Mouse (Mus musculus): Measurements from ENCODE around the gene Dis3l2. TPM values are rescaled to one million over a fixed set of nuclear protein-coding genes. Genes with fewer than 3 reads are reported as not detected.

The Dis3l2 gene
- polyA plus RNA-seq, 1 experiment: 13.9 TPM

DNA sequence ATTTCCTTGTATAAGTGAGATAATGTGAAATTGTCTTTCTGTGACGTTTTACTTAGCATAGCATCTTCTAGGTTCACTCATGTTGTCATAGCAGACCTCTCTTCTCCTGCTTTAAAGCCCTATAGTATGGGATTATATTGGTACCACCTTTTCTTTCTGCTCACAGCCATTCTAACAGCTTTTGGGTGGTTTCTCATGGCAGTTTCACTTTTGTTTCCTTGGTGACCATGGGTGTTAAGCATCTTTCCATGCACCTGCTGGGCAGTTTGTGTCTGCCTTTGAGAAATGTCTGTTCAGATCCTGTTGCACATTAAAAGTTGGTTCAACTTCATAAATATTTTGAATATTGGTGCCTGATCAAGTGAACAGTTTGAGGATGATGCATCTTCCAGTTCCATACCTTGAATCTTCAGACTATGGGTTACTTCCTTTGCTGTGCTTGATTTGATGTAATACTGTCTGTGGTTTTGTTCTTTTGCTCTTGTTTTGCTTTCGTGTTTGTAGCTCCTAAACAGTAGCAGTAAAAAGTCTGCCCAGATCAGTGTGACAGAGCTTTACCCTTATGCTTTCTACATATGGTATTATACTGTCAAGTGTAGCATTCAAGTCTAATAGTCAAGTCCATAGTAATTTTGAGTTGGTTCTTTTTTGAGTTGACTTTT is 29.7 kb downstream of the Dis3l2 start:
- no peak for DNase-seq (ENCODE audit: low read depth)

DNA sequence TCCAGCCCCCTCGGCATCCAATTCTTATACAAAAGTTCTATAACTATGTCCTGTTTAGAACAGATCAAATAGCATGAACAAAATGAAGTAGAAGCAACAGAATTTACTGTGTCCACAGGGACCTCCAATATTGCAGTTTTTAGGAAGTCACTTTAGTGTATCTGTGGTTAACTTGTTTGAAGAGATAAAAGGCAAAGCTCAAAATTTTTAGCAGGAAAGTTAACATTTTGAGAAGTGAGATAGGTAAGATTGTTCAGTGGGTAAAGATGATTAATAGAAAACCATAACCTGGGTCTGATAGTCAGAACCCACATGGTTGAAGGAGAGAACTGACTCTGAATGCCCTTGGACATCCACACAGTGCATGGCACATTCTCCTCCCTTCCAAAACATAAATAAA is 32.8 kb downstream of the Dis3l2 start:
- DNase-seq (ENCODE audit: low read depth): no peak

DNA sequence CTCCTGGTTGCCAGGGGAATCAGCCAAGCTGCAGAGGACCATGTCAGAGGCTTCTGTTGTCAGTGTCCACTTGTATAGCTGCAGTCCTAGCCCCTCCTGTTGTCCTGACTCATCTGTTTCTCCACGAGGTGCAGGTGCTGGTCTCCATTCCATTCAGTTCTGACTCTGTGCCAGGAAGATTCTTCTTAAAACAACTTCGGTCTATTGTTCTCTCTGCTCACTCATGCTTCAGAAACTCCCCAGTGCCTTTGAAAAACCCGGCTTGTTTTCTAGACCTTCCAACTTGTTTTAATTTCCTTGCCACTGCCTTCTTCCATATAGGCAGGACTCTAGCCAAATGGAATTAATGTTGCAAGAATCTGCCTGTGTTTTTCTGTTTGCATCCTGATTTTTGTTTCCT is 39.3 kb downstream of the Dis3l2 start:
- no peak for DNase-seq (ENCODE audit: low read depth)

DNA sequence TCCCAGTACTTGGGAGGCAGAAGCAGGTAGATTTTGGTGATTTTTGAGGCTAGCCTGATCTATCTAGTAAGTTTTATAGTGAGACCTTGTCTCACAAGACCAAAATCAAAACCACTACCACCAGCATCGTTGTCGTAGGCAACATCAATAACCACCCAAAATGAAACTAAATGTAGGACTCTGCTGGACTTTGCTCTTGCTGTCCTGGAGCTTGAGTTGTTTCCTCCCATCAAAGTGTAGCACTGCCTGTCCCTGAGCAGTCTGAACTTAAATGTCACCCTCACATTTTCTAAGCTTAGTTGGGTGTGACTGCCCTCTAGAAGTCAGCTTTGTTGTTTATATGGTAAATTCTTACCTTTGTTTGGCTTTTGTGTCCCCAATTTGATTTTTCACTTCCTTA is 43.4 kb downstream of the Dis3l2 start:
- DNase-seq (ENCODE audit: low read depth): no peak

DNA sequence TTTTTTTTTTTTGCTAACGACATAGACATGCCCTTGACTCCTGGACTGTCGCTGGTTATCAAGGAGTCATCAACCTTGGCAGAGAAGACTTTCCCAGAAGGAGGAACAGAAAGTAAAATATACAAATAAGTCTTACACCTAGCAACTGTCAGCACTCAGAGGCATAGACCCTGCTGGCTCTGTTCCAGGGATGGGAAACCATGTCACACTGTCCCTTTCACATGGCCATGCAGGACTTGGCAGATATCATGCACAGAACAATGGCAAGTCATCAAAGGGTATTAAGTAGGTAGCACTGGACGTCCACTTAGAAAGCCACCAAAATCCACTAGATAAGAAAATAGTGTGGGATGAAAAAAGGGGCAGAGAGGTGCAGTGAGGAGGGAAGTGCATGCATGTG is 46.5 kb downstream of the Dis3l2 start:
- no peak for DNase-seq (ENCODE audit: low read depth)

DNA sequence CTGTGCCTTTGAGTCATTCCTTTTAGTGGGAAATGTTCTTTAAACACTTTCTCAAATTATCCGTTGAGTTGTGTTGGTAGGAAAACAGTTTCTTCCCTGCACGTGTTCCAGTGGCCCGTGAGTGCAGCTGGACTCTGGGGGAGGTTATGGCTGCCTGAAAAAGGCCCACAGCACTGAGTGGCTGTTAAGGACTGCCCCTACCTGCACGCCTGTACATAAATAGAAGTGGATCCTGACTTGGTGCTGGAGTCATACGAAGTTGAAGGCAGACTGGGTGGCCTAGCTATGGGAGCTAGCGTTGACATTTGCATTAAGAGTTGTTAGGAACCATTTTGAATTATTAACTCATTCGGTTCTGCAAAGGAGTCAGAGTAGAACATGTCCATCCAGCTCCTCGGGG is 49.8 kb downstream of the Dis3l2 start:
- no peak for DNase-seq (ENCODE audit: low read depth)

DNA sequence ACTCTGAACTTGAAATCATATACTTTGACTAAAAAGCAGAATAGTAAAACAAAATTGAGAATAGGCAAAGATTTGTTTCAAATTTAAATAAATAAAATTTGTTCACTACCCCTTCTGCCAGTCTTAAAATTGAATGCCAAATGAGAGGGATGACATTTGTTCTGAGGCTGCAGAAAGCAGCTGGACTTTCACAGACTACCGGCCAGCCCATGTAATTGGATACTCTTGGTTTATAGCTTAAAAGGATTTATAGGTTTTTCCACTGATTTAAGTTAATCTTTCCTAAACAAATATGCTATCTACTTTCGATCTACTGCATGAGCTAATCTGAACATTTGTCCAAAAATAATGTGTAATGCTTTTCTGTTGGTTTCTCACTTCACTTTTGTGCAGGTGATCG is 50.7 kb downstream of the Dis3l2 start:
- no peak for DNase-seq (ENCODE audit: low read depth)

DNA sequence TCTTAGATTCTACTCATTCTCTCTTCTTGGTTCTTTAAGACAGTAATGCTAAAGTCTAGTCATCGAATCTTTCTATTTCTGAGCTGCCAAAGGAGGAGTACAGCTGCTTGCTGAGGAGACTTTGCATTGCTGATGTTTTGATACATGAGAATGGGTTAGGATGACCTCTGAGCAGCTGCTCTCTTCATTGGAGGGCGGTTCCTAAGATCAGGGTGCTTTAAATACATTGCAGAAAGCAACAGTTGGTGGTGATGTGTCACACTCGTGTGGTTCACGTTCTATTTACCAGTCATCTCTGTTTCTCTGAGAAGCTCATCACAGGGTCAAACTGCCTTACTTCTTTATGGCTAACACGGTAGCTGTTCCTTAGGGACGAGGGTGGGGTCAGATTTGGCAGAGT is 54.5 kb downstream of the Dis3l2 start:
- DNase-seq (ENCODE audit: low read depth): no peak

DNA sequence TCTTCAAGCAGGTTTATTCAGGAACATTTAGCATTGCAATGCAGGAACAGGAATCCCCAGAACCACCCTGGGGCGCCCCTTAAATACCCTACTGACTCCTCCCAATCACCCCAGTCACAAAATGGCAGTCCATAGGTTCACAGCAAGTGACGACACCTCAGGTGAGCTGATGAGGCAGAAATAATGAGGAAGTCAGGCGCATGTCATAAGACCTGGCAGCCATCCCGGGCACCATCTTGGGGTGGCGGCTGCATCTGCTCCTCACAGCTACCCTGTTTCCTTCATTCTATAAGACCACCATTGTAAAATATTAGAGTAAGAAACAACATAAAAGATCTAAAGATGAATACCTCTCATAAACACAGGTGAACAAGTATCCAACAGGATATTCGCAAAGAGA is 58.6 kb downstream of the Dis3l2 start:
- DNase-seq (ENCODE audit: low read depth): no peak

DNA sequence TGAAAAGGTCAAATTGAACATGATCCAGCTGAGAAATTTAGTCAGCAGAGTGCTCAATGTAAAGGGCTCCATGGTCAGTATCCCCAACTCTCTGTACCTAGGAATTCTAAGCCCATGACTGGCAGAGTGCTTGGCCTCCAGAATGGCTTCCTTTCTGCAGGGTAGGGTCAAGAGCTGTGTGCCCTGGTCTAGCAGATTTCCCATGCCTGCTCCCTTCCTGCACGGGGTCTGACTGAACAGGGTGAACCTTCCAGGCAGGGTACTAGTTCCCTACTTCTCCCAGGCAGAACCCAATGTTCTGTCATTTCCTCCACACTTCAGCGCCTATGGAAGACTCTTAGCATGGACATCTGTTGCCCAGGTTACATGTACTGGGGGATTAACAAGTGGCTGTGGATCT is 97.6 kb downstream of the Dis3l2 start:
- no peak for DNase-seq (ENCODE audit: low read depth)

DNA sequence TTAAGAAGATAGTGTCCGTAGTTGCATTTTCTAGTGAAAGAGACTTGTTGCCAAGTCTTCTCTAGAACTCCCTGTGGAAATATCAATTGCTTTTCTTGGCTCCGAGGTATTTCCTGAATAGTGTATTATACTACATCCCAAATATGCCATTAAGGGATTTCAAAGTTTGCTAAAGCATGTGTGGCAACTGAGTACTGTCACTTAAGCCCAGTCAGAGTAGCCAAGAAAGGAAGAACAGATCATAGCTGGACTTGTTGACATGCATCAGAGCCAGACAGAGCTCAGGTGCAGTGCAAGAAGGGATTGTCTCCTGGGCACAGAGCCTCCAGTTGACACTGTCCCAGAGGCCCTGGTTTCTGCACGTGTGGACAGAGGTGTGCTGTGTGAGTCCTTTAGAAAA is 108.1 kb downstream of the Dis3l2 start:
- DNase-seq (ENCODE audit: low read depth): peak; percentile 90

DNA sequence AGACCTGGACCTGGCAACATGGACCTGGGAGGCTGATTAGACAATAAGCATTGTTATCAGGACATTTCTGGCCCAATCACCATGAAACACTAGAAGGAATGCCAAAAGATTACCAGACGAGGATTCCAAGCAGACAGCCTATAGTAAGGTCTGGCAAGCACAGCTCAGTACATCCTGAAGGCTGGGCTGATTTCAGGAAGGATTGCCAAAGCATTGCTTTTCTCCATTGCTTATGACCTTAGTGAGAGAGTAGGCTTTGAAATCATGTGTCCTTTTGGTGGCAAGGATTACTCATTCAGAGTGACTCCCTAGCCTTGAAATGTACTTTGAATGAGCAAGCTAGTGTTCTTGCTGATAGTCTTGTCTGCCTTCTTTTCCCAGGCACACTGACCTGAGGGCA is 118.7 kb downstream of the Dis3l2 start:
- DNase-seq (ENCODE audit: low read depth): no peak

DNA sequence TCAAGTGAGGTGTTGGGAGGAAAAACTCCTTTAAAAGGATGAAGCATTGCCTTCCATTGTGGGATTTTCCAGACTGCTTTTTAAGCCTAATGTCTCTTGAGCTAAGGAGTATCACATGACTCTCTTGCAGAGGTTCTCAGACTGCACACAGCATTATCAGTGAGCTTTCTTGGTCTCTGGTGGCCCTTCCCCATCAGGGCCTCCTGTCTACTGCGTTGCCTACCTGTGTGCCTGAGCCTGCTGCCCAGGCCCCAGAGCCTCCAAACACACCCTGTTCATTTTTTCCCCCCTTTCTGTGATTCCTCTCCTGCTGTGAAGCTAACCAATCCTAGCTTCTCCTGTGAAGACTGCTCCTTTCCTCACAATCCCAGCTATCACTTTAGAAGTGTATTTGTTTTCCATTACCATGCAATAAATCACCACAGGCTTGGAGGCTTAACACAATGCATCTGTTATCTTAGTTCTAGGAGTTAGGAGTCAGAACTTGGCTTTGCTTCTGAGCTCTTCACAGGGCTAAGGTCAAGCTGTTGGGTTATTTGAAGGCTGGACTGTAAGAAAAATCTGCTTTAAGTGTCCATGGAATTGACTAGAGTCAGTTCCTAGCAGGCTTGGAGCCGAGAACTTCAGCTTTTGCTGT is 130.9 kb downstream of the Dis3l2 start:
- DNase-seq (ENCODE audit: low read depth): no peak

DNA sequence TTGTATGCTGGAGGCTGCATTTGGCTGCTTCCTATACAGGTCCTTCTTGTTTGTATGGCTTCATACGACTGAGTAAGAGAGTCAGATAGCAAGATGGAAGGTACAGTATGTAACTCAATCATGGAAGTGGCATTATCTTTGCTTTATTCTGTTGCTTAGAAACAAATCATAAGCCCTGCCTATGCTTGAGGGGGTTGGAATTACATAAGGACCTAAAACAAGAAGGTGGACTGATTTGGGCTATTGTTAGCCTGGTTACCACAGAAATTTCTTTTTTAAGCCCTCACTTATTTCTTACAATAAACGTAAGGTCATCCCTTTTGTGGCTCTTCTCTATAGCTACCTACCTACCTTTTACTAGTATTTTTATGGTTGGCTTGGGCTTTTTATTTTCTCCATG is 131.4 kb downstream of the Dis3l2 start:
- DNase-seq (ENCODE audit: low read depth): no peak

DNA sequence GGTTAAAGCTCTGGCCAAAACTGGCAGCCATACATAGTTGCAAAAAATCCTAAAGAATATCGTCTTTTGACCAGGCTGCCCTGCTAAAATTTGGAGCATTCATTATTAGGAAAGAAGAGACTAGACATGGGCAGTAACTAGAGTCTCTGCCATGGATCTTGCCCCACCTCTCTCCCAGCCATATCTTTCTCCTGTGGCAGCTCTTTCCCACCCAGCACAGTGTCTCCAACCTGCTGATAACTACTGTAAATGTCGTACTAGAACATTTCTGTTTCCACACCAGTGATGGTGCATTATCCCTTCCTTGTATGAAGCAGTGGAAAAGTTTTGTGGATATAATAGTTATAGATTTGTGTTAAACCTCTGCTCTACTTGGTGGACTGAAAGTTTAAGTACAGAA is 147.1 kb downstream of the Dis3l2 start:
- DNase-seq (ENCODE audit: low read depth): no peak

DNA sequence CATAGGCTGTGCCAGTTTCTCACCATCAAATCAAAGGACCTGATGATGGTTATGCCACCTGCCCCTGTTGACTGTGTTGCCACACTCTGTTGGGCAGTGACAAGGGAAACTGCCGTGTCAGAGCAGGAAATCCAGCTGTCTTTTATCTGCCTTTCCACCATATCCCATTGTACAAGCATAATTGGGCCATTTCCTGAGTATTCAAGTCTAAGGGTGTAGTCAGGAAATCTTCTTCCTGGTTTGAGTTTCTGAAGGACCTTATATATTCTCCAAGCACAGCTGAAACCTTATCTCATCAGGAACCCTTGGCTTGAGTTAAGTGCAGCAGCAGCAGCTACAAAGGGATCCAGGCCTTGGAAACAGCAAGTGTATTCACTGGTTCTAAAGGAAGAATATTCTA is 155.3 kb downstream of the Dis3l2 start:
- DNase-seq (ENCODE audit: low read depth): no peak

DNA sequence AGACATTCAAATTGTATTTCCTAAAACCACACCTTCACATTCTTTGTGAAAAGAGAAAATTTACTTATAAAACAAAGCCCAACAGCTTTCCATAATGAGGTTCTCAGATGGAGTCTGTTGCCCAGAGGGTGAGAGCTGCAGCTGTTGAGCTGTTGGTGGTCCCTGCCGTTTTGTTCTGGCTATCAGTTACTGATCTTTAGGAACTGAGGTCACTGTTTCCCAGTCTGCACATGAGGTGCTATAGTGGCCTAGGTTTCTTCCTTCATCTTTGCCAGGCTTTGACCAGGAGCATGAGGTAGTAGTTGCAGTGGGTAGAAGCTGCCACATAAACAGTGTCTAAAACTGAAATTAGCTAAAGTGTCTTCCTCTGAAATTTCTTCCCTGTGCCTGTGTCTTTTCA is 155.8 kb downstream of the Dis3l2 start:
- DNase-seq (ENCODE audit: low read depth): no peak

DNA sequence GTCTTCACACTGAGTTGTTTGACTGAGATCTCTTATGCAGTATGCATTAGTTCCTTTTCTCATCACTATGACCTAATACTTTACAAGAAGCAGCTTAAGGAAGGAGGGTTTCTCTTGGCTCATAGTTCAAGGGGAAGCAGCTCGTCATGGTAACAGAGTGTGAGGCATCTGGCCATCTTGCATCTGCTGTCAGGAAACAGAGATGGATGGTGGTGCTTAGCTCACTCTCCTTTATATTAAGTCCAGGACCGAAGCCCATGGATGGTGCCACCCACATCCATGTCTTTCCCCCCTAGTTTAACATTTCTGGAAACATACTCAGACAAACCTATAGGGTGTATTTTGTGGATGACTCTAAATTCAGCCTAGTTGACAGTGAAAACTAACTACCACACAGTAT is 170.1 kb downstream of the Dis3l2 start:
- DNase-seq (ENCODE audit: low read depth): no peak

DNA sequence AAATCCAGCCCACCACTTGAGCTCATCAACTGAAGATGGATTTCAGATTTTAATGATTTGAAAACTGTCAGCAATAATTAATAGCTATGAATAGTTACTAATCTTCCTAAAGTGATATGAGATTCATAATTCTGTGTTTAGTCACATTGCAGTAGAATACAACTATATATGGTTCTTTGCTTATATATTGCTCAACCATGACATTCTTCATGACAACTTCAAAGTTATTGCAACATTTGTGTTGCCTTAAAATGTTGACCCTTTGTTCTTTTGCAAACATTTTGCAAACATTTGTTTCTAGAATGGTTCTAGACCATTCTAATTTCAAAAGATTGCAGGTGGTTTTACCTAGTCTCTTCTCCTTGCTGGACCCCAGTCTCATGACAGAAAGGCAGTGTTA is 175.1 kb downstream of the Dis3l2 start:
- DNase-seq (ENCODE audit: low read depth): no peak

DNA sequence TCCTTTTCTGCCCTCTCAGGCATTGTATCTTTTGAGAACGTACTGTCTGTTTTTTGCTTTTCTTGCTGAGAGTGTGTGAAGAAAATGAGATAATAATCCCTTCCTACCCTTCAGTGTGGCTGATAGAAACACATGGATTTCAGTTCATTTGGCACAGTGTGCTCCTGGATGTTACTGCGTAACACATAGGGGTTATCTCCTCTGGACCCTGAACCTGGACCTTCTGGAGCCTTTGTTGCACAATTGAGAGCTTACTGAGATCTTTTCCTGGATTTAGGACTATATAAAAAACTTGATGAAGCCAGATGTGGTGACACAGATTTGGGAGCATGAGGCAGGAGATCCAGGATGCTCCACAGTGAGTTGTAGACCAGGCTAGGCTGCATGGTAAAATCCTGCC is 175.9 kb downstream of the Dis3l2 start:
- DNase-seq (ENCODE audit: low read depth): no peak

DNA sequence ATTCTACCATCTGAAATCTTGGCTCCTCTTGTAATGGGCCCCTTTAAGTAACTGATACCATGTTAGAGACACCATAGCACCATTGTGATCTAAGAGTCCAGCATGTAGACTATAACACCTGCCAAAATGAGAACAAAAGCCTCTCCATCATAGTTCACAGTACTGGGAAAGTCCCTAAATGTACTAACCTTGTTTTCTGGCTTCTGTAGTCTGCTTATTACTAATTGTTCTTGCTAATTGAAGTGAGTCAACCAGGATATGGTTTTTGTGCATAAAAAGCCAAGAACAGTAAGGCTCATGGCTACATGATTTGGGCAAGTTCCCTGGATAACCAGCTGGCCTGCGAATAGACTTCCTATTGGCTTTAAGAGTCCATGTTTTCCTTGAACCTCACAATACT is 183.5 kb downstream of the Dis3l2 start:
- no peak for DNase-seq (ENCODE audit: low read depth)

DNA sequence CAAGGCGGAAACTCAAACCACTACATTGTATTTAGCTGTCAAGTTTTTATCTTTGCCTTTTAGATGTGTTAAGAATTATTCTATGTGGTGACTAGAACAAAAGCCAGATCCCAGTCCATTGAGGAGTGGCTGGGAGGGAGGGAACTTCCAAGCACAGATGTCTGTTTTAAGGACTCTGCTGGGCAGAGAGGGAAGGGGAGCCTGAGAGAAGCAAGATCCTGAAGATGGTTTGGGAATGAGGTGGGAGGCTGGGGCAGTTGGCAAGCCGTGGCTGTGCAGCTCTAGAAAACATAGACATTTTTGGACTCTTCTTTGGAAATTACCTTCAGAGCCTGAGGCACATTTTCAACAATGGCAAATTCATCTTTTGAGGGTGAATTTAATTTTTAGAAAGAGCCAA is 208.9 kb downstream of the Dis3l2 start:
- no peak for DNase-seq (ENCODE audit: low read depth)

DNA sequence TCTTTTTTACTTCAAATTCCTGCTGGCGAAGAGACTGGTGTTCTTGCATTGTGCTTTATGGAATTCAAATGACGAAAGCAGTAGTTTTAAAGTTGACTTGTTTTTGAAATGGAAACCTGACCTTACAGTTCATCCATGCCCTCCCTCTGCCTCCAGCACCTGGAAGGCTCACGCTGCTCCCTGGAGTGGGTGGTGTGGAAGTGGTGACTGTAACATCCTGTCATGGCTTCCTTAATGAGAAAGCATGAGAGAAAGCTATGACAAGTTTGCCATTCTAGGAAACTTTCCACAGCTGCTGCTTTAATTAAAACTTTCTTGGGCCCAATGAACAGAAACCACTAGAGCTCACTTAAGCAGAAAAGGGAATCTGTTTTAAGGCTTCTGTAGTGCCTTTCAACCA is 210.3 kb downstream of the Dis3l2 start:
- DNase-seq (ENCODE audit: low read depth): no peak

DNA sequence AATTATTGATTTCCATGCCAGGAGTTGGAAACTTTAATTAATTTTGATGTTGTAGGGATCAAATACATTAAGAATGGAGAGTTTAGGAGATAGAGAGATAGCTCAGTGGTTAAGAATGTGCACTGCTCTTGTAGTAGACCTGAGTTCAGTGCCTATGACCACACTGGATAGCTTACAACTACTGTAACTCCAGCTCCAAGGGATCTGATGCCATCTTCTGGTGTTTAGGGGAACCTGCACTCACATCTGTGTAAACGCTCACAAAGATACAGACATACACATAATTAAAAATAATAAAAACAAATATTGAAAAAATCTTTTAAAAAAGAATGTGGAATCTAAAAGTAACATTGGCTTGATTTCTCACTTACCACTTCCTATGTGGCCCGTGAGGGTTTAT is 211.1 kb downstream of the Dis3l2 start:
- no peak for DNase-seq (ENCODE audit: low read depth)
